Mouse (Mus musculus) right cerebral cortex, postnatal 10 days (tissue): ENCODE results near the gene Egf.
A peak's percentile ranks its signal among the peaks of the same experiment; 100 is the strongest.

ENCODE experiments used
- DNase-seq, 2 experiments: peaks; one replicate each; pipeline ENCODE4 v3.0.0; 2021; ENCODE audit warnings: low spot score in 2 of 2

Egf gene

DNA sequence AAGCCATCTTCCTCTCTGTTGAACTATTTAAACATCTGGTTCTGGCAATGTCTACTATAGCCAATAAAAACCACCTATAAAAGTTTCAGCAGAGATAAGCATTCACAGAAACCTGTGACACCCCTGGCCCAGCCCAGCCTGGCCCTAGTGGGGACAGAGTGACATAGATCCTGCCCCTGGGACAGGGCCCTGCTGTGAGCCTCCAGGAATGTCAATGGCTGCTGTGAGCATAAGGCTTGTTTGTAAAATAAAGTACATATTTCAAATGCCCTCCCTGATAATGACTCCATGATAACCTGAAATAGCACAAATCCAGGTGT lies 104.9 kb downstream of the Egf start:
- no peak for DNase-seq

DNA sequence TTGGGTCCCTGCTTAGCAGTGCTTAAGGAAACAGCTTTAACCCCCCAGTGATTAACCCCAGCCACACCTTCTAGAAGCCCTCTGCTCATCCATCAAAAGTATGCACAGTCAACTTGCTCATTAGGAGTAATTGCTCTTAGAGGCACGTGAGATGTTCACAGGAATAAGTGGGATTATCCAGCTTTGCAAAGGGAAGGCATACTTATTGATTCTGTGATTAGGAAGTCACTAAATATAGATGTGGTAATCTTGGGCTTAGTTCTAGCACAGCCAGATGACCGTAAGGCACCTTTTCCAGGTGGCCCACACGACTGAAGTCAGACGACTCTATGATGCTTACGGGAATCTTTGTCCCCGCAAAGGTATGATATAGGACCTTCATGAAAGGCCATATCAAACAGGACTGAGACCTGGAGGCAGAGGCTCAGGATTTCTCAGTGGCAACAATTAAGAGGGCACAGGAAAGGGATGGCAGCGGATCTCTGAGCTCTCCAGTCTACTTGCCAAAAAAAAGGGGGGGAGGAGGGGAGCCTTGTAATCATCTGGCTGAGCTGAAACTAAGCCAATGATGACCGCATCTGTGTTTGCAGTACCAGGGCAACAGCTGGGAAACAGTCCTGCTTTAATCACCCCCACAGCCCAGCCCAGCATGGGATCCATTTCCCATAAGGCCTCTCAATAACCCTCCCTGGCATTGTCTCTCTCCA lies 105.4 kb downstream of the Egf start:
- peak in 1 of 2 experiments; percentile 36 for DNase-seq

DNA sequence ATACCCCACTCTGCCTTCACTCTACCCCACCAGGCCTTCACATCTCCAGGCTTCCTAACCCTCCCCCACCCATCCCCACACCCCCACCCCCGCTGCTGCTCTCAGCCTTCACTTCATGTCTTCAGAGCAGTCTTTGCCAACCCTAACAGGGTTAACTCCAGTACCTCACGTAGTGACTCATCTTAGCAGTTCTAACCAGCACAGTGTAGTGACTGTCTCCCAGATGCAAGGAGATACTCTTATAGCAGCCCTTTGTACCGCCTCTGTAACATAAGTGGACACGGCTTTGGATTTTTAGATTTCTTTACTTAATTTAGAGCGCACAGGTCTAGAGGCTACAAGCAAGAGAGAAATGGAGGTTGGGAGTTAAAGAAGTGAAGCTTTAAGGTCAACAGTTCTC lies 106.5 kb downstream of the Egf start:
- no peak for DNase-seq

DNA sequence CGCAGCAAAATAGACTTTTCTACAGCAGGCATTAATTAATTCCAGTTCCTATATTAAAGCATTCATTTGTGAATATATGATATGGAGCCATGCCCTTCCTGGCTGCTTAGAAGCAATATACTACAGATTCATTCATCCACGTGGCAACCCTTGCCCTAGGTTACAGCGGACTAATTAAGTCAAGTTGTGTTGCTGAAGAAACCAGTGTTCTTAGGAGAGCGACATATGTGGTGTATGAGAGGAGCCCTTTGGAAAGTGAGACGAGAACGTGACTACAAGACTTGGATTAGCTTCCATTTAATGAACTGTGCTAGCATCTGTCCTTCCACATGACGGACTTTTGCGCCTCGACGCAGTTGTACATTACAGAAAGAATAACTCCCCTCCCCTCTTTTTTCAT lies 107.8 kb downstream of the Egf start:
- no peak for DNase-seq

DNA sequence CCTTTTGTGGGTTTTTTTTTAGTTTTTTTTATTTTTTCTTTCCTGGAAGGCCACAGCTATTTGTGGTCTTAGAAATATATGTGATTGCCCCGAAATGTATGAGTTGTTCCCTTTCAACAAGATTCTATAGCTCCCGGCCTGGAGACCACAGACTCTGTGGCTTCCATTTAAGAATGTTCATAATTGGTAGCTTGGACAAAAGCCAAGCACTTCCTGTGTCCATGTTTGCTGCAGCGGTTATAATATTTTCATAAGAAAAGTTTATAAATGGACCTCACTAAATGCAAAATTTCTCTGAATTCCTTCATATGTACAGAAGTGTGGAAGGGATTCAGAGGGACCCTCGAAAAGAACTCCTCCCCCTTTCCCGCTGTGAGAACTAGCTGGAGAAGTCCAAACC lies 108.3 kb downstream of the Egf start:
- DNase-seq = no peak

DNA sequence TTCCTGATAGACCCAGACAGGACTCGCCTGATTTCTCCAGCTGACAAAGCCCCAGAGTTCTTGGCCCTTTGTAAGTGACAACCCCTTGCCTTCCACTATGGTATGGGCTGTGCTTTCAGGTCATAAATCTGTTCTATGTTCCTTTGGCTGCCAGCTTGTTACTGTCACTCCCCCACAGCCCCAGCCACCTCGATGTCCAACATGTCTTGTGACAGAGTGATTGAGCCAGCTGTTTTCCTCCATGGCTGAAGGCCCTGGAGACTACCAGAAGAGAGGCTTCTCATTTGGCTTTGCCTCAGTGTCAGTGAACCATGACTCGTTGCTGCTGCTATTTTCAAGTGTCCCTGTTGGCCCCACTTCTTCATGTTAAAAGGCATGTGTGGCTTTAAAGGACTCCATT lies 109.7 kb downstream of the Egf start:
- no peak for DNase-seq

DNA sequence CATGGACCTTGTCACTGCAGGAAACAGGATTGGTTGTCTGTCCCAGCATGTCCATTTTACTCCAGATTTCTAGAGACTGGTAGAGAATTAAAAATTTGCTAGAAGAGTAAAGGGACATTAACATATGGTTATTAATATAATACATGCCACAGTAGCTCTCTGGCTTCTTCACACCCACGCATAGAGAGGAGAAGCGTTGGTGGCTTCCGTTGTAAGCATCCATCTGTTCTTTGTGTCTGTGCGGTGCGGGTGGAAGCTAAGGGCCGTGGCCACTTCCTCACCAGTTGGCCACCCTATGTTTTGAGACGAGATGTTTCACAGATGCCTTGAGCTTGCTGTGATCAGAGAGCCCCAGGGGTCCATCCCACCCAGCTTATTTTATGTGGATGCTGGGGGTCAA lies 113.5 kb downstream of the Egf start:
- DNase-seq = peak; percentile 38 to 47

DNA sequence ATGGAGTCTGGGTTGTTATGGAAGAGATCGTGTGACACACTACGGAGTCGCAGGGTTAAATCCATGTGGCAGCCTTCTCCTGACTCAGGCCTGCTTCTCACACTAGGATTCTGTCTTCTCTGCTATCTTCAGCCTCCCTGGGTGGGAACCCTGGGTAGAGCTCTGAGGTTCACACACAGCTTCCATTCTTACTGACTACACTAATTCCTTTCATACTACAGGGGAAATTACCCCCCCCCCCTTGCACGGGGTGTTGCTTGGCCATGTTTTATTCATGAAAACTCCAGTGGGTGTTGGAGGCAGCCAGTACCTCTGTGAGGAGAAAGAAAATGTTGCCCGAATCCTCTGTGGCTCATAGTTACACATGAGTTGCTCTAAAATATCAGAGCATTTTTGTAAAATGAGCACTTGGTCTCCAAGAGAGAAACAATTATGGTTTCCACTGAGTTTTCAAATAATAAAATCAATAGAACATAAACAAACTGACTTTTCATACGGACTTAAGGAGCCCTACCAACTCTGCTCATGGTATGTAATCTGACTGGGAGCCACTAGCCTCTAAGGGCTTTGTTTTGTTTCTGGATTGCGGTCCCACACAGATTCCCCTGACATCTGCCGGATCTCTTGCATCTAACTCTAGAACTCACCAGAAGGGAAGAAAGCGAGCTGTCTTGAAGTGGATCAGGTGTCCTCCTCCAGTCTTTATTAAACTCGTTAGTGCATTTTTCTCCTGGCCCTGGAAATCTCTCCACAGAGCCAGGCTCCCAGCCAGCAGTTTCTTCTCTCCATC lies 114.7 kb downstream of the Egf start:
- DNase-seq = peak; percentile 60 to 73

DNA sequence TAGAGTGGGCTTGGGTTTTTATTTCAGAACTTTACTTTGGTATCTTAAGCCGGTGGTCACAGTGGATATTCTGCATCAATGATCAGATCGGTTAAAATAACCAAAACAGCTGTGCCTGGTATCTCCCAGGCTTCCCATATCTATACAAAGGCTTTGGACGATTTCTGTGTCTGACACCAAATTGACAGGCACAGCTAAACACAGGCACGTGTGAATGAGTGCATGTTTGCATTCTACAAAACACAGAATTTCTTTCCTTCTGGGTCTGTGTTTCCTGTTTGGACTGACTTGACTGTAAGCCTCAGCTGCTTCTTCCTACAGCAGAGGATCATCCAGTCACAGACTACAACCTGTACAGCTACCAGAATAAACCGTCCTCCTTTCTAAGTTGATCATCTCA lies 115.4 kb downstream of the Egf start:
- no peak for DNase-seq

DNA sequence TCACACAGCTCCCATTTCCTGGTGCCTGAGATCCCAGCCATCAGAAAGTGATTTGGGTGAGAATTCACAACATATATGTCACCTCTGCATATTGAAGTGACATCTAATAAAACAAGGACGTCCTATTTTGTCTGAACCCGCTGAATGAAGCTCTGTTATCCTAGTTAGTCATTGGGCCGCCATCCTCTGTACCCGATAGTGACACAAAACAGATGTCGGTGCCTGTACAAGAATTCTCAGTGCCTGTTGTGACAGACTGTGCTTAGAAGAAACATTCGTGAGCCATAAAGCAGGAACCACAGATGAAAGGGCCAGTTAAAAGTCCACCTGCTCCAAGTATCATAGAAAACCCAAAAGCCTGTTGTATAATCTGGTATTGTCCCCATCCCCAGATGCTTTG lies 117.7 kb downstream of the Egf start:
- DNase-seq = no peak

DNA sequence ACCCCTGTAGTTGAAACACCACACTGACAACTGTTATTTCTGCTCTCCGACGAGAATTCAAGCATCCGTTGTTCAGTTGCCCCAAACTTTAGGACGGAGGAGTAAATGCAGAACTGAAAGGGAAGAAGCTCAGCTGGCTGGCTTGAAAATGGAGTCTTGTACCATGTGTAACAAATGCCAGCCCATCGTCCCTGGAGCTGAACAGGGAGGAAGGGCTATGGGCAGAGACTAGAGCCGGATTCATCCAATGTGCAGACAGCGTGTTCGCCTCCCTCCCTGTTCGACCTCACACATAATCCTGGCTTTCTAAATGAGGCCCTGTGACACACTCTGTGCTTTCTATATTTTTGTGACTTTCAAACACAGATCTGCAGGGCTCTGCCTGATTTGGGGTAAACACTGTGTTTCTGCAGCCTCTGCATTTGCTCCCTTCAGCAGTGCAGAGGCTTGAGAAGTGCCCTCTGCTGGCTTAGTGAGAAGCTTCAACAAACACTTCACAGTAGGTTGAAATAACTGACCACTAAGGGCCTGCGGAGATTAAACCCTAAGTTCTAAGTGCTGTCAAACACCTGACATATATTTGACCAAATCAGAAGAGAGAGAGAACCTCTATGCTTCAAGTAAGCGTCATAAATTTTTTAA lies 120.7 kb downstream of the Egf start:
- DNase-seq = peak; percentile 54 to 61

DNA sequence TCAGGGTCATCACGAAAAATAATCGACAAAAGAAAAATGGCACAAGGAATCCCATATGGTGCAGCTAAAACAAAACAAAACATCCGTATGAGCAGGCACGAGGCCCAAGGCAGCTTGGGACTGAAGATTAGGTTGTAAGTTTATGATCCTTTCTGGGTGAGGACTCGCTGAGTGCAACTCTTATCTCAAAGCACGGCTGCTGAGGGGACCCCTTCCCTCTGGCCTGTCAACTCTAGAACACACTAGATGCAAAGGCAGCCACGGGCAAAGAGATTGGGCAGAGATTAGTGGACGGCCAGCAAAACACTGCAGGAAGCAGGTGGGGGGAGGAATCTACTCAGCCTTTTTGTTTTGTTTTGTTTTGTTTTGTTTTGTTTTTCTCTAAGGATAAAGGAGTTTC lies 121.6 kb downstream of the Egf start:
- no peak for DNase-seq

DNA sequence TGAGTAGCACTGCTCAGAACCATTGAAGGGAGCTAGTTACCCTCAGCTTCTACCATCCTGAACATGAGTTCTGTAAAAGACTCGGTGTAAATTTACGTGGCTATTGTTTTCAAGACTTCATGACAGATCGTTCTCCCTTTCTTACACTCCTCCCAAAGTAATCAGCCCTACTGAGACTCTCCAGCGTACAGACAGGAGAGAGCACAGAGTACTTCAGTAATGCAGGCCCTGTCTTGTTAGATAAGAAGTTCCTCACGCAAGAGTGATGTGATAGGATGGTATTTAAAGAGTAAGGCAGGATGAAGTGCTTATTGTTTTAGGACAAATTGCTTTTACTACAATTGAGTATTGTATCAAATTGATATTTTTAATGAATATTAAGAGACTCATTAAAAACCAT lies 123.3 kb downstream of the Egf start:
- no peak for DNase-seq

DNA sequence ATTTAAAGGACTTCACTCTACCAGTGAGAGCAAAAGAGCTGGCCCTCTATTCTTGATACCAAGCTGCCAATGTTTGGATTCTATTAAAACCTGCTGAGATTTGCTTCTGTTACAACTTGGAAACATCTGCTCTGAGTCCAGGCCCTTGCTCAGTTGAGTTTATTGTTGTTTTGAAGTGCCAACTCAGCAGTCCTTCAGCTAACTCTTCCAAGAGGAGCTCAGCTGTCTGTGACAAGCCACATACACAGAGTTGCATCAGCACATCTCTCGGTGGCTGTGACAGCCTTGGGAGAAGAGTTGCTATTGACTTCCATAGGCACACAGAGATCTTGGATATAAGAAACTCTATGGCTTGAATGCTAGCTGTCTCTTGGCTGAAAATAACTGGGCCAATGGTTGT lies 124.1 kb downstream of the Egf start:
- DNase-seq = no peak
